ENCODE assay signal across 8 mouse cellular contexts in genomic region chrX:141724937-141725918, GRCm38 (mm10). TPM values are rescaled to one million over a fixed set of nuclear protein-coding genes. Genes with fewer than 3 reads are reported as not detected.
DNase-seq lines count a peak whose midpoint lies in the region; ATAC-seq and TF ChIP-seq lines count a peak whose summit lies in the region.

TSS of gene Irs4 (minus strand) at chrX:141725263.

- intact Hi-C loops in left cerebral cortex, adult 2 months (cut with DNase I) = no loop called here

- H3K9me3 ChIP-seq in forebrain, embryonic 14.5 days (replicated peaks; ENCODE audit: control insufficient read depth, low read length) = no peaks in the 10 kb centered on the region
- H3K9me3 ChIP-seq in limb, embryonic 10.5 days (replicated peaks) = no peaks in the 10 kb centered on the region
- H3K9me3 ChIP-seq in neural tube, embryonic 15.5 days (replicated peaks) = no peaks in the 10 kb centered on the region

- DNase-seq in left cerebral cortex, adult 2 months (ENCODE audit: extremely low spot score in 1 of 2, low spot score in 2 of 2) = no peak
- DNase-seq in left cerebral cortex, adult 8-10 months (ENCODE audit: low spot score in 2 of 2) = no peak
- peak; percentile 42 for DNase-seq in forebrain, embryonic 14.5 days (ENCODE audit: low spot score)
- DNase-seq in limb, embryonic 10.5 days (ENCODE audit: low spot score) = peak; percentile 55
- no peak for DNase-seq in cerebellum, adult 9-11 months
- no peak for DNase-seq in cerebellum, adult 11 months

- ATAC-seq in forebrain, embryonic 14.5 days = peak; percentile 77
- peak; percentile 85 for ATAC-seq in neural tube, embryonic 15.5 days (ENCODE audit: low FRiP score)
- no peak for ATAC-seq in granulocyte monocyte progenitor cell, adult 5-6 weeks (replicated peaks; ENCODE audit: poor library complexity, severe bottlenecking)

- H3K27ac ChIP-seq in left cerebral cortex, adult 2 months = no peak within 1 kb of the TSS
- no peak within 1 kb of the TSS for H3K27ac ChIP-seq in forebrain, embryonic 14.5 days (ENCODE audit: low read depth, low read length)
- no peak within 1 kb of the TSS for H3K27ac ChIP-seq in limb, embryonic 10.5 days
- H3K27ac ChIP-seq in neural tube, embryonic 15.5 days (replicated peaks) = no peak within 1 kb of the TSS

- H3K4me2 ChIP-seq in forebrain, embryonic 14.5 days (ENCODE audit: low read length) = peak within 1 kb of the TSS; percentile 56
- peak within 1 kb of the TSS; percentile 62 for H3K4me2 ChIP-seq in neural tube, embryonic 15.5 days

- no peak for TF ChIP-seq CTCF in left cerebral cortex, adult 2 months (IDR thresholded peaks at IDR 0.05)

- H3K4me1 ChIP-seq in forebrain, embryonic 14.5 days (ENCODE audit: control insufficient read depth, insufficient read depth, low read length) = no peaks in the 10 kb centered on the region
- H3K4me1 ChIP-seq in limb, embryonic 10.5 days = peaks cover 3% of the 10 kb centered on the region; the same call in 1 of the 2 replicates
- H3K4me1 ChIP-seq in neural tube, embryonic 15.5 days = peaks cover 27% of the 10 kb centered on the region

- peaks cover 38% of the 10 kb centered on the region for H3K27me3 ChIP-seq in forebrain, embryonic 14.5 days (replicated peaks; ENCODE audit: control insufficient read depth, insufficient read depth, low read length)
- H3K27me3 ChIP-seq in limb, embryonic 10.5 days (ENCODE audit: low read depth, poor library complexity, severe bottlenecking) = peaks cover 91% of the 10 kb centered on the region
- peaks cover 64% of the 10 kb centered on the region for H3K27me3 ChIP-seq in neural tube, embryonic 15.5 days (replicated peaks)

- WGBS in forebrain, embryonic 14.5 days = 30% methylated on average over 49 of the region's 51 CpGs
- 14% methylated on average over 50 of the region's 51 CpGs for WGBS in limb, embryonic 10.5 days
- 26% methylated on average over 50 of the region's 51 CpGs for whole genome bisulfite sequencing in neural tube, embryonic 15.5 days

- H3K4me3 ChIP-seq in left cerebral cortex, adult 2 months = 0 out of 2 replicates have a peak within 1 kb of the TSS, but pooled peaks have one; percentile 9
- peak within 1 kb of the TSS; percentile 31 for H3K4me3 ChIP-seq in forebrain, embryonic 14.5 days (ENCODE audit: low read depth, low read length)
- peak within 1 kb of the TSS; percentile 53 for H3K4me3 ChIP-seq in limb, embryonic 10.5 days
- H3K4me3 ChIP-seq in neural tube, embryonic 15.5 days (replicated peaks) = peak within 1 kb of the TSS; percentile 45

- no peak within 1 kb of the TSS for H3K9ac ChIP-seq in forebrain, embryonic 14.5 days (ENCODE audit: low read length)
- no peak within 1 kb of the TSS for H3K9ac ChIP-seq in neural tube, embryonic 15.5 days (replicated peaks)

- H3K36me3 ChIP-seq in forebrain, embryonic 14.5 days (ENCODE audit: control insufficient read depth, insufficient read depth, low read length) = no peaks in the 10 kb centered on the region
- no peaks in the 10 kb centered on the region for H3K36me3 ChIP-seq in limb, embryonic 10.5 days
- H3K36me3 ChIP-seq in neural tube, embryonic 15.5 days = no peaks in the 10 kb centered on the region

RNA-seq across cellular contexts. Expression of gene Irs4, which starts in this region (rescaled TPM):
- 1 to 10 TPM in 1 of 2 experiments, under 1 TPM in 1; 0.38 to 1.0 TPM for total RNA-seq in left cerebral cortex, adult 2 months (2021)
- total RNA-seq in left cerebral cortex, adult 8-10 months (2022) = 1 to 10 TPM in 3 of 4 experiments, under 1 TPM in 1; 0.57 to 2.0 (median 1.5) TPM
- polyA plus RNA-seq in forebrain, embryonic 14.5 days (2014; fragmentation: Nextera tagmentation; extraction: Ambion mirVana) = 1.5 and 1.9 TPM in 2 replicates
- polyA plus RNA-seq in limb, embryonic 10.5 days (2016; fragmentation: Nextera tagmentation; extraction: Ambion mirVana) = 0.03 and 0.04 TPM in 2 replicates
- polyA plus RNA-seq in neural tube, embryonic 15.5 days (2015; fragmentation: Nextera tagmentation; extraction: Ambion mirVana) = 0.96 and 1.2 TPM in 2 replicates
- total RNA-seq in granulocyte monocyte progenitor cell, adult 5-6 weeks (2014; fragmentation: Nextera tagmentation) = not detected in 2 replicates
- not detected in 2 replicates for total RNA-seq in granulocyte monocyte progenitor cell, adult 5-6 weeks (2017)

Comparison
In these comparisons a context has a peak if more than half of its experiments do, and no peak if none do; other contexts are left out.
1. Peak in DNase-seq and H3K4me3 ChIP-seq in limb, embryonic 10.5 days; RNA of the gene not detected or under 1 TPM.